Mouse (Mus musculus) midbrain, embryonic 12.5 days (tissue): ENCODE results near the gene Rnf212. TPM values are rescaled to one million over a fixed set of nuclear protein-coding genes. Genes with fewer than 3 reads are reported as not detected.

ENCODE experiments used
- ATAC-seq: fragments of 200-750 bp; cut with Nextera tagmentation; 2 replicates; pipeline ENCODE4 v1.8.0; 2017; ENCODE audit warnings: low read depth, moderate TSS enrichment, moderate library complexity; ENCODE audit not compliant: low FRiP score
- H3K27ac ChIP-seq: fragments of 300-500 bp; sonication (generic); replicated peaks from 2 replicates; pipeline ENCODE4 v1.5.1; 2016; ENCODE audit warnings: mild to moderate bottlenecking
- H3K27me3 ChIP-seq: fragments of 300-500 bp; sonication (generic); 2 replicates; pipeline ENCODE4 v1.6.1; 2016; ENCODE audit warnings: mild to moderate bottlenecking
- H3K36me3 ChIP-seq: fragments of 300-500 bp; sonication (generic); 2 replicates; pipeline ENCODE4 v1.6.1; 2016
- H3K4me1 ChIP-seq: fragments of 300-500 bp; sonication (generic); 2 replicates; pipeline ENCODE4 v1.6.1; 2016
- H3K4me2 ChIP-seq: fragments of 300-500 bp; sonication (generic); replicated peaks from 2 replicates; pipeline ENCODE4 v1.6.1; 2016; ENCODE audit warnings: mild to moderate bottlenecking, moderate library complexity
- H3K4me3 ChIP-seq: fragments of 300-500 bp; sonication (generic); 2 replicates; pipeline ENCODE4 v1.5.1; 2016; ENCODE audit warnings: mild to moderate bottlenecking
- H3K9ac ChIP-seq: fragments of 300-500 bp; sonication (generic); replicated peaks from 2 replicates; pipeline ENCODE4 v1.6.1; 2016; ENCODE audit warnings: mild to moderate bottlenecking, moderate library complexity
- H3K9me3 ChIP-seq: fragments of 300-500 bp; sonication (generic); 2 replicates; pipeline ENCODE4 v1.6.1; 2016; ENCODE audit warnings: mild to moderate bottlenecking
- WGBS: fragments of 180-500 bp; shearing (Covaris S2); methylation state at CpG from one replicate; pipeline ENCODE4 v1.1.7; 2016; 5-methylcytosine and 5-hydroxymethylcytosine counted together
- polyA plus RNA-seq: library from polyadenylated mRNA; unstranded; fragments of >200 nt; fragmentation: Nextera tagmentation; extraction: Ambion mirVana; gene quantifications from 2 replicates; pipeline ENCODE4 v1.2.1, GENCODE M21; 2016

Gene Rnf212
- polyA plus RNA-seq, 1 experiment from 2014 or later = not detected

DNA sequence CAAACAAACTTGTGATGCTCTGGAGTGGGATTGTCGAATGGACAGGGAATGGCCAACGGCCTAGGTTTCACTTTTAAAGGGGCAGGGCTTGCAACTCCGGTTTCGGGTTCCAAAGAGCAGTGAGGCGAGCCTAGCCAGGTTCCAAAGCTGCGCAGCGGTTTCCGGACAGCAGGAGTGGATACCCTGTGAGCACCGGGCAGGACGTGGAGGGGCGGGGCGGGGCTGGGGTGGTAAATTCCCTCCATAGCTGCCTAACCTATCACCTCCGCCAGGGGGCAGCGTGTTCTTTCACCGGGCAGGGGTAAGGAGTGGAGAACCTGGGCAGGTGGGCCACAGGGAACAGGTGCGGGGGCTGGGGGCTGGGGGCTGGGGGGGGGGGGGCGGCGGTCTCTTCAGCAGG is 82.5 kb downstream of the Rnf212 start, which contains the start of gene Fgfrl1:
Fgfrl1 (plus strand) TSS at position 112 of the 400 bp plus-strand sequence.
- no peak for ATAC-seq
- peaks cover 34% of the 10 kb centered on the region for H3K27me3 ChIP-seq
- no peaks in the 10 kb centered on the region for H3K36me3 ChIP-seq
- H3K9me3 ChIP-seq = no peaks in the 10 kb centered on the region
- peaks cover 26% of the 10 kb centered on the region for H3K4me1 ChIP-seq
- no peak within 1 kb of the TSS for H3K9ac ChIP-seq
- H3K27ac ChIP-seq = no peak within 1 kb of the TSS
- H3K4me3 ChIP-seq = peak within 1 kb of the TSS; percentile 88; the same call in 1 of the 2 replicates
- WGBS = 6% methylated on average over 16 of the region's 18 CpGs
- H3K4me2 ChIP-seq = peak within 1 kb of the TSS; percentile 88

DNA sequence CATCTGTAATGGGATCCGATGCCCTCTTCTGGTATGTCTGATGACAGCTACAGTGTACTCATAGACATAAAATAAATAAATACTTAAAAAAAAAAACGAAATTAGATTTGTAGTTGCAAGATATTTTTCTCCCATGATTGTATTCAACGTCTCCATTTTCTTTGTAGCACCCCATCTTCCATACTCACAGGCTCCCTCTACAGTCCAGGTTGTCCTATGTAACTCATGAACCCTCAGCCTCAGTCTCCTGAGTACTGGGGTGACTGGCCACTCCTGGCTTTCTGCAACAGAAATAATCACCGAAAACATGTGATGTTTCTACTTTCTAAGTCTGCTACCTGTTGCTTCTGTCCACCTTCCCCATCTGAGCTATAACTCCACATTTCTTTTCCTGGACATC is 83.6 kb downstream of the Rnf212 start:
- Histone ChIP-seq H3K27ac (no peak overlapping the region), H3K4me3 (no peak overlapping the region), H3K4me1 (peaks cover 17% of the 10 kb centered on the region), H3K9ac (no peak overlapping the region), H3K4me2 (no peak overlapping the region), H3K9me3 (no peaks in the 10 kb centered on the region), H3K36me3 (no peaks in the 10 kb centered on the region), H3K27me3 (peaks cover 34% of the 10 kb centered on the region)
- WGBS = 71% methylated on average over 4 of the region's 4 CpGs
- ATAC-seq = no peak

DNA sequence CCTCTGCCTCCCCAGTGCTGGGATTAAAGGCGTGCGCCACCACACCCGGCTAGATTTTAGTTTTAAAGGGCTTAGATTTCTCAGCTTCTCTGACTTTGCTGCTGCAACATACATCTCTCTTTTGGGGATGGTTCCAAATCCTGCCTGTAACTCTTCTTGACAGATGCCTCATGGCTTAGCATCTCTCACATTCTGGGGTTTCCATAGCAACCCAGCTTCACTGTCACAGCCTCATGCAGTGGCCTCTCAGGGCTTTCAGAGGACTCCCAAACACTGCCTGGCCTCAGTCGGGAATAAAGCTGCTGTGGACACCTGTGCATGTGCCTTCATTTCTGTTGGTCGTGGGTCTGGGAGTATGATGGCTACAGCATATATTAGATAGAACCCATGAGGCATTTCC is 85.7 kb downstream of the Rnf212 start:
- 68% methylated on average over 5 of the region's 5 CpGs for WGBS
- Histone ChIP-seq H3K9me3 (no peaks in the 10 kb centered on the region), H3K36me3 (no peaks in the 10 kb centered on the region), H3K4me1 (peaks cover 4% of the 10 kb centered on the region), H3K4me2 (no peak overlapping the region), H3K27me3 (peaks cover 24% of the 10 kb centered on the region), H3K4me3 (no peak overlapping the region), H3K9ac (no peak overlapping the region), H3K27ac (no peak overlapping the region)
- no peak for ATAC-seq

DNA sequence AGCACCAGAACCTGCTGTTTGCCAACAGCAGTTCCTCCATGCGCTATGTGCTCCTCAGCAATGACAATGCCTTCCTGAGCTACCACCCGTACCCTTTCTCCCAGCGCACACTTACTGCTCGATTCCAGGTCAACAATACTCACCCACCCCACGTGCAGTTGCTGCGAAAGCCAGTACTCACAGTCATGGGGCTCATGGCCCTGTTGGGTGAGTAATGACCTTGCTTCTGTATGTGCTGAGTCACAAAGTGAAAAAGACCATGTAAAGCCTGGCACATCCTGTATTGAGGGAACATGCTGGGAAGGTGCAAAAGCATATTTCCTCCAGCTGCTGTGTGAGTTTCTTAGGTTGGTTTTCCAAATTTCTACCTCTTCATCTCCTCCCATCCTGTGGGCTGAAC is 93.9 kb downstream of the Rnf212 start:
- Histone ChIP-seq H3K27me3 (no peaks in the 10 kb centered on the region), H3K4me3 (no peak overlapping the region), H3K27ac (no peak overlapping the region), H3K9me3 (no peaks in the 10 kb centered on the region), H3K4me2 (no peak overlapping the region), H3K9ac (no peak overlapping the region), H3K4me1 (peaks cover 15% of the 10 kb centered on the region), H3K36me3 (no peaks in the 10 kb centered on the region)
- 90% methylated on average over 6 of the region's 6 CpGs for WGBS
- ATAC-seq = no peak

DNA sequence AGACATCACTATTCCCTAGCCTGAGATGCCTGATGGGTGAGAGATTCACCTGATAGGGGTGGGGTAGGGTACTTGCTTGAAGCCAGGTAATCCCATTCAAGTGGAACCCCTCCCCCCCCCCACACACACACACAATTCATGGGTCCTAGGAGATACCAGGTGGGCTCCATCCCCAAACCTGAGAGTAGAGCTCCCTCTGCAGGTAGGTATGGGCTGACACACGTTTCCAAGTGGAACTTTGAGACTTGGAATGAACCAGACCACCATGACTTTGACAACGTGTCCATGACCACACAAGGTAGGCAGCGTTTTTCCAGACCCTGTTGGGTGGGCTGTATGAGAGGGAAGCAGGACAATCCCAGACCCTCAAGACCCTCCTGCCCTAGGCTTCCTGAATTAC is 94.9 kb downstream of the Rnf212 start:
- ATAC-seq = no peak
- WGBS = 52% methylated on average over 3 of the region's 3 CpGs

More for the DNA sequence above, 94.9 kb downstream of the Rnf212 start:
- H3K4me3 ChIP-seq = no peak overlapping the region
- H3K4me1 ChIP-seq = peaks cover 15% of the 10 kb centered on the region
- H3K4me2 ChIP-seq = no peak overlapping the region
- no peak overlapping the region for H3K9ac ChIP-seq
- no peaks in the 10 kb centered on the region for H3K36me3 ChIP-seq
- no peaks in the 10 kb centered on the region for H3K27me3 ChIP-seq
- H3K27ac ChIP-seq = no peak overlapping the region
- no peaks in the 10 kb centered on the region for H3K9me3 ChIP-seq

Other genes starting within 250 kb of the Rnf212 start
- 11.2 and 11.4 TPM in 2 replicates for gene Cplx1, start 225.0 kb downstream of the Rnf212 start, polyA plus RNA-seq
- 60.5 and 61.5 TPM in 2 replicates for gene Gak, start 145.2 kb downstream of the Rnf212 start, polyA plus RNA-seq
- 18.7 and 21.5 TPM in 2 replicates for gene Tmem175, start 145.2 kb downstream of the Rnf212 start, polyA plus RNA-seq
- gene Idua, start 114.7 kb downstream of the Rnf212 start, polyA plus RNA-seq = 12.3 and 12.8 TPM in 2 replicates
- 21.2 and 21.7 TPM in 2 replicates for gene Dgkq, start 105.3 kb downstream of the Rnf212 start, polyA plus RNA-seq
- gene Slc26a1, start 99.4 kb downstream of the Rnf212 start, polyA plus RNA-seq = 1.7 and 1.9 TPM in 2 replicates
- gene Fgfrl1, start 82.6 kb downstream of the Rnf212 start, polyA plus RNA-seq = 16.9 and 19.6 TPM in 2 replicates
- gene Tmed11, start 20.4 kb upstream of the Rnf212 start, polyA plus RNA-seq = not detected in 2 replicates
- gene Vmn2r8, start 33.9 kb upstream of the Rnf212 start, polyA plus RNA-seq = not detected in 2 replicates
- not detected in 2 replicates for gene Vmn2r9, start 77.6 kb upstream of the Rnf212 start, polyA plus RNA-seq
- not detected in 2 replicates for gene Vmn2r10, start 231.5 kb upstream of the Rnf212 start, polyA plus RNA-seq